In the genomic region with DNA sequence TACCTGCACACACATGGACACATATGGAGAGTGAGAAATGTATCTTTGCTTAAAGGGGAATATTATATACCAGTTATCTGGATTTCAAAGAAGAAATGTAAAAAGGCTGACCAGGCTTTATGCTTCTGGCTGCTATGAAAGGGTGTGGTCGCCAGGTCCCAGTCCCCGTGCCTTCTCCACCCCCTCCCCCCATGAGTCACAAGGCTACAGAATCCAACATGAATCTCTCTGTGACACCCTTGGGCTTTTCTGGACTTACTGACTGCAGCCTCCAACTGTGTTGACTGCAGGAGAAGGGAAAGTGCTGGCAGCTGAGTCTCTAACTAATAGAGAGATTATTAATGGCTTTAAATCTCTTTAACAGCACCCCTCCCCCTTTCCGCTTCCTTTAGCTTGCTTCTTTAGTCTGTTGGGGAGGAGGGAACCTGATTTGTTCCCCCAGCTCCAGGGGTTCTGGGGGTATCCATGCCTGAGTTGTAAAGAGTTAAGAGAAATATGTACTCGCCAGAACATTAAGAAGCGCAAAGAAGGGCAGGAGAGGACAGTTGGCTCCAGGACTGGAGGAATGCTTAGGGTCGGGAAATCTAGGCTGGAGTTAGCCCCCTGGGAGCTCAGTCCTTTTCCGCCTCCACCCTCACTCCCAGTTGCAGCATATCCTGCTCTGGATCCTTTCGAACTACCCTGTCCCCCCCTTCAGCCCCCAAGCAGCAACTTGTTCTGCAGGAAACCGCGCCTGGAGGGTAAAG, we compare ENCODE assay signal across 8 mouse cellular contexts. TPM values are rescaled to one million over a fixed set of nuclear protein-coding genes. Genes with fewer than 3 reads are reported as not detected.
DNase-seq lines count a peak whose midpoint lies in the region; ATAC-seq lines count a peak whose summit lies in the region.

A gene (plus strand): TSS at position 614 of the 746 bp plus-strand sequence.

- 9% methylated on average over 10 of the region's 10 CpGs for WGBS in lung, embryonic 15.5 days
- WGBS in stomach, embryonic 16.5 days: 8% methylated on average over 10 of the region's 10 CpGs

- H3K36me3 ChIP-seq in lung, embryonic 15.5 days: no peaks in the 10 kb centered on the region
- H3K36me3 ChIP-seq in stomach, embryonic 16.5 days (ENCODE audit: control insufficient read depth, insufficient read depth, low read length): no peaks in the 10 kb centered on the region

- H3K4me2 ChIP-seq in lung, embryonic 15.5 days: peak within 1 kb of the TSS; percentile 43
- peak within 1 kb of the TSS; percentile 9 for H3K4me2 ChIP-seq in stomach, embryonic 16.5 days (ENCODE audit: low read depth, low read length)

- no peaks in the 10 kb centered on the region for H3K9me3 ChIP-seq in lung, embryonic 15.5 days
- H3K9me3 ChIP-seq in stomach, embryonic 16.5 days (replicated peaks; ENCODE audit: control insufficient read depth, low read length): no peaks in the 10 kb centered on the region

- peak within 1 kb of the TSS; percentile 26 for H3K4me3 ChIP-seq in lung, embryonic 15.5 days
- H3K4me3 ChIP-seq in stomach, embryonic 16.5 days (replicated peaks; ENCODE audit: low read length): peak within 1 kb of the TSS; percentile 22

- H3K27ac ChIP-seq in lung, embryonic 15.5 days: peak within 1 kb of the TSS; percentile 67
- H3K27ac ChIP-seq in stomach, embryonic 16.5 days (ENCODE audit: low read length): no peak within 1 kb of the TSS

- 0 out of 2 replicates have a peak, but pooled peaks cover 3% of the 10 kb centered on the region for H3K4me1 ChIP-seq in lung, embryonic 15.5 days
- H3K4me1 ChIP-seq in stomach, embryonic 16.5 days (ENCODE audit: control insufficient read depth, insufficient read depth, low read length): no peaks in the 10 kb centered on the region

- H3K27me3 ChIP-seq in lung, embryonic 15.5 days: peaks cover 55% of the 10 kb centered on the region
- peaks cover 21% of the 10 kb centered on the region for H3K27me3 ChIP-seq in stomach, embryonic 16.5 days (ENCODE audit: control insufficient read depth, insufficient read depth, low read length)

- no peak within 1 kb of the TSS for H3K9ac ChIP-seq in lung, embryonic 15.5 days
- H3K9ac ChIP-seq in stomach, embryonic 16.5 days (ENCODE audit: low read length): no peak within 1 kb of the TSS

- peak; percentile 42; the same call in 1 of the 2 replicates for ATAC-seq in lung, embryonic 15.5 days (ENCODE audit: borderline replicate concordance, extremely low read depth, low FRiP score, low TSS enrichment)
- ATAC-seq in stomach, embryonic 16.5 days (ENCODE audit: insufficient read depth, low FRiP score): no peak

- no peak for DNase-seq in urinary bladder, adult 2 months (ENCODE audit: low spot score)
- DNase-seq in urinary bladder, postnatal 4 days (ENCODE audit: low spot score in 2 of 2): no peak
- DNase-seq in heart, adult 8-10 months (ENCODE audit: low spot score): peak; percentile 84
- peak; percentile 72 for DNase-seq in kidney, adult 11 months
- no peak for DNase-seq in MN1 (ENCODE audit: low spot score)
- no peak for DNase-seq in cerebellum, adult 9-11 months

RNA-seq across cellular contexts. Expression of the gene that starts here (rescaled TPM):
- polyA plus RNA-seq in urinary bladder, adult 2 months (2012; rRNA removed): 19.1 and 23.0 TPM in 2 replicates
- 10 to 100 TPM; 43.9 to 65.9 (median 55.1) TPM for total RNA-seq in heart, adult 8-10 months (2022)
- polyA plus RNA-seq in lung, embryonic 15.5 days (2015; fragmentation: Nextera tagmentation; extraction: Ambion mirVana): 2.6 and 4.2 TPM in 2 replicates
- polyA plus RNA-seq in stomach, embryonic 16.5 days (2015; fragmentation: Nextera tagmentation; extraction: Ambion mirVana): 1.9 and 2.3 TPM in 2 replicates

Comparison
In these comparisons a context has a peak if more than half of its experiments do, and no peak if none do; other contexts are left out.
1. DNase-seq: peak in heart, adult 8-10 months (single experiment) and kidney, adult 11 months (single experiment); none in urinary bladder, adult 2 months (single experiment), urinary bladder, postnatal 4 days (0 of 2), MN1 (single experiment) and cerebellum, adult 9-11 months (single experiment).